9 mouse cellular contexts compared by ENCODE assay signal in genomic region chr19:53821241-53822120, GRCm38 (mm10).
DNase-seq lines count a peak whose midpoint lies in the region; ATAC-seq and TF ChIP-seq lines count a peak whose summit lies in the region.
"Had no signal": no experiment of that assay in that cellular context is flagged by ENCODE, and none has a peak within 500 bp of the region (broad histone marks: within the 10 kb centered on the region; RNA-seq: fewer than 3 reads in every experiment).

No protein-coding gene starts in this region.

- H3K27ac ChIP-seq in lung, embryonic 14.5 days (ENCODE audit: low read depth) = peak overlapping the region; percentile 90
- 0 out of 2 replicates have a peak overlapping the region, but pooled peaks have one; percentile 34 for H3K27ac ChIP-seq in forebrain, embryonic 15.5 days (replicated peaks)
- H3K27ac ChIP-seq: midbrain, embryonic 12.5 days had no signal

- peak; percentile 83 for ATAC-seq in lung, embryonic 14.5 days (ENCODE audit: insufficient read depth)
- ATAC-seq in forebrain, embryonic 15.5 days (replicated peaks) = no peak
- ATAC-seq in erythroblast, adult 5-6 weeks (replicated peaks; ENCODE audit: low FRiP score, poor library complexity, severe bottlenecking) = no peak

- H3K9ac ChIP-seq in lung, embryonic 14.5 days = no peak overlapping the region
- 0 out of 2 replicates have a peak overlapping the region, but pooled peaks have one; percentile 2 for H3K9ac ChIP-seq in forebrain, embryonic 15.5 days (replicated peaks)
- H3K9ac ChIP-seq: midbrain, embryonic 12.5 days had no signal

- H3K4me2 ChIP-seq in lung, embryonic 14.5 days = no peak overlapping the region; the same call in 1 of the 2 replicates
- no peak overlapping the region for H3K4me2 ChIP-seq in forebrain, embryonic 15.5 days (replicated peaks)
- H3K4me2 ChIP-seq: midbrain, embryonic 12.5 days had no signal

- peaks cover 16% of the 10 kb centered on the region for H3K4me1 ChIP-seq in lung, embryonic 14.5 days (ENCODE audit: insufficient read depth)
- peaks cover 5% of the 10 kb centered on the region for H3K4me1 ChIP-seq in forebrain, embryonic 15.5 days

- no peaks in the 10 kb centered on the region for H3K9me3 ChIP-seq in lung, embryonic 14.5 days (ENCODE audit: low read depth, low read length)
- no peaks in the 10 kb centered on the region for H3K9me3 ChIP-seq in forebrain, embryonic 15.5 days
- H3K9me3 ChIP-seq: midbrain, embryonic 12.5 days had no signal

- 37% methylated on average over 13 of the region's 13 CpGs for WGBS in lung, embryonic 14.5 days
- WGBS in forebrain, embryonic 15.5 days = 33% methylated on average over 13 of the region's 13 CpGs

- peak; percentile 46; the same call in 1 of the 2 replicates for TF ChIP-seq CTCF in lung, embryonic 14.5 days (IDR thresholded peaks at IDR 0.05; ENCODE audit: low read depth)

- no peaks in the 10 kb centered on the region for H3K27me3 ChIP-seq in lung, embryonic 14.5 days (ENCODE audit: insufficient read depth, low read length)
- no peaks in the 10 kb centered on the region for H3K27me3 ChIP-seq in forebrain, embryonic 15.5 days
- H3K27me3 ChIP-seq: midbrain, embryonic 12.5 days had no signal

- no peaks in the 10 kb centered on the region for H3K36me3 ChIP-seq in lung, embryonic 14.5 days (ENCODE audit: insufficient read depth)
- H3K36me3 ChIP-seq in forebrain, embryonic 15.5 days = no peaks in the 10 kb centered on the region
- H3K36me3 ChIP-seq: midbrain, embryonic 12.5 days had no signal

- peak; percentile 44 for DNase-seq in embryo, embryonic 11 days
- no peak for DNase-seq in embryo, embryonic 10.5 days (ENCODE audit: low spot score)
- DNase-seq in lung, embryonic 14.5 days = peak; percentile 78
- no peak for DNase-seq in lung, postnatal 25 days (ENCODE audit: low spot score)
- peak; percentile 25 for DNase-seq in lung, postnatal 36 days
- DNase-seq in right cerebral cortex, adult 18-20 months = no peak

- H3K4me3 ChIP-seq in lung, embryonic 14.5 days (ENCODE audit: low read depth, low read length) = no peak overlapping the region
- H3K4me3 ChIP-seq in forebrain, embryonic 15.5 days = no peak overlapping the region
- H3K4me3 ChIP-seq: midbrain, embryonic 12.5 days had no signal

Comparison
In these comparisons a context has a peak if more than half of its experiments do, and no peak if none do; other contexts are left out.
1. DNase-seq: peak in embryo, embryonic 11 days (single experiment), lung, embryonic 14.5 days (single experiment) and lung, postnatal 36 days (single experiment); none in embryo, embryonic 10.5 days (single experiment), lung, postnatal 25 days (single experiment) and right cerebral cortex, adult 18-20 months (single experiment).